Mouse (Mus musculus) ES-E14 (cell line): ENCODE measurements around the gene Cux1. TPM values are rescaled to one million over a fixed set of nuclear protein-coding genes. Genes with fewer than 3 reads are reported as not detected.

ENCODE experiments used
- DNase-seq: peaks from one replicate; pipeline ENCODE4 v3.0.0-alpha.2; 2013; ENCODE audit warnings: low read depth, low spot score
- H3K27ac ChIP-seq: 2 replicates; pipeline ENCODE4 v1.5.1; 2012; ENCODE audit warnings: low read depth, mild to moderate bottlenecking, low read length, moderate library complexity, mixed read lengths; ENCODE audit not compliant: poor library complexity, insufficient read depth, severe bottlenecking
- H3K36me3 ChIP-seq: 2 replicates; pipeline ENCODE4 v1.6.1; 2012; ENCODE audit warnings: mild to moderate bottlenecking, low read length, moderate library complexity, mixed read lengths; ENCODE audit not compliant: control insufficient read depth, poor library complexity, insufficient read depth, severe bottlenecking
- H3K4me1 ChIP-seq, 2 experiments: fragments of 150-350 bp in 1 of 2; sonication (generic) in 1 of 2; 2 replicates each; pipeline ENCODE4 v1.6.1; 2012; ENCODE audit warnings: low read length in 2 of 2, mild to moderate bottlenecking in 1 of 2, mixed read lengths in 1 of 2; ENCODE audit not compliant: control insufficient read depth in 2 of 2, insufficient read depth in 2 of 2, poor library complexity in 1 of 2
- H3K4me3 ChIP-seq, 2 experiments: fragments of 150-350 bp in 1 of 2; sonication (generic) in 1 of 2; 2 replicates each; pipeline ENCODE4 v1.5.1; 2012; ENCODE audit warnings: low read length in 2 of 2, low read depth in 1 of 2, mild to moderate bottlenecking in 1 of 2, mixed read lengths in 1 of 2; ENCODE audit not compliant: insufficient read depth in 1 of 2, poor library complexity in 1 of 2, severe bottlenecking in 1 of 2
- H3K9ac ChIP-seq: 2 replicates; pipeline ENCODE4 v1.6.1; 2012; ENCODE audit warnings: low read depth, mild to moderate bottlenecking, low read length, mixed read lengths; ENCODE audit not compliant: poor library complexity, insufficient read depth, severe bottlenecking
- H3K9me3 ChIP-seq: fragments of 150-350 bp; sonication (generic); 2 replicates; pipeline ENCODE4 v1.6.1; 2012; ENCODE audit warnings: low read depth, mild to moderate bottlenecking, low read length; ENCODE audit not compliant: control insufficient read depth, insufficient read depth
- CHD2 ChIP-seq: IDR thresholded peaks from 2 replicates; pipeline ENCODE4 v1.6.1; 2014; ENCODE audit warnings: mild to moderate bottlenecking, low read depth, low read length, inconsistent platforms
- HCFC1 ChIP-seq: IDR thresholded peaks from 2 replicates; pipeline ENCODE4 v1.6.1; 2012; ENCODE audit warnings: low read length, inconsistent platforms, borderline replicate concordance; ENCODE audit not compliant: insufficient read depth
- MAFK ChIP-seq: IDR thresholded peaks from 2 replicates; pipeline ENCODE4 v1.6.1; 2014; ENCODE audit warnings: mild to moderate bottlenecking, low read depth, low read length, inconsistent platforms; ENCODE audit not compliant: insufficient read depth
- ZC3H11A ChIP-seq: IDR thresholded peaks from 2 replicates; pipeline ENCODE4 v1.6.1; 2012; ENCODE audit warnings: low read depth, mild to moderate bottlenecking, inconsistent platforms, low read length, borderline replicate concordance
- ZNF384 ChIP-seq: IDR thresholded peaks from 2 replicates; pipeline ENCODE4 v1.6.1; 2012; ENCODE audit warnings: low read depth, low read length, inconsistent platforms
- in situ Hi-C, 2 experiments: fragments of 600-800 bp; cut with MboI; formaldehyde crosslinking; loops; one replicate each; pipeline ENCODE4 v1.15.1; 2025; ENCODE audit warnings: low sequenced_read_pairs in 2 of 2, inconsistent platforms in 1 of 2; ENCODE audit not compliant: unreplicated experiment in 2 of 2
- total RNA-seq: library from RNA; depleted of rRNA; stranded (reverse); fragments of 300-350 nt; gene quantifications from 2 replicates; pipeline ENCODE4 v1.2.3, GENCODE M21; 2012

Gene Cux1
- total RNA-seq, 1 experiment = 23.6 TPM

DNA sequence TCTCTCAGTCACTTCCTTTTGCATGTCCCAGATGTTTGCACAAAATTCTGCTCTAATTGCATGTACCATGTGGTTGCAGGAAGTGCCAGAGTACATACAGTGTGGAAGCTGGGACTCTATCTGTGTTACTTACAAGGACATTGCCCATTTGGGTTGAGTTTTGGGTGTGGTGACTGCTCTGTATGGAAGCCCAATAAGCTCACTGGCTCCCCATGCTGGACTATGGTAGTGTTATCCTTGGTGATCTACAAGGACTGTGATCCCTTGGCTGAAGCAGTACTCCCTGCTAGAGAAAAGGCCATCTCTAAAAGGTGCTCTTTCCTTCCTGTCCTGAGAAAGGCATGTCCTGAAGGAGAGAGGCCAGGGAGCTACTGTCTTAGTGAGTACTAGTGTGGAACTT lies 160.9 kb downstream of the Cux1 start:
- Histone ChIP-seq H3K9ac (no peak overlapping the region), H3K4me1 (0 out of 4 replicates have a peak, but pooled peaks cover 0 to 2% of the 10 kb centered on the region in 2 experiments), H3K36me3 (no peaks in the 10 kb centered on the region), H3K9me3 (no peaks in the 10 kb centered on the region), H3K4me3 (no peak overlapping the region), H3K27ac (no peak overlapping the region)
- no peak for TF ChIP-seq CHD2
- TF ChIP-seq ZC3H11A = no peak
- no peak for TF ChIP-seq ZNF384
- TF ChIP-seq HCFC1 = no peak
- no peak for TF ChIP-seq MAFK
- no peak for DNase-seq
- in situ Hi-C loops = no loop called here

DNA sequence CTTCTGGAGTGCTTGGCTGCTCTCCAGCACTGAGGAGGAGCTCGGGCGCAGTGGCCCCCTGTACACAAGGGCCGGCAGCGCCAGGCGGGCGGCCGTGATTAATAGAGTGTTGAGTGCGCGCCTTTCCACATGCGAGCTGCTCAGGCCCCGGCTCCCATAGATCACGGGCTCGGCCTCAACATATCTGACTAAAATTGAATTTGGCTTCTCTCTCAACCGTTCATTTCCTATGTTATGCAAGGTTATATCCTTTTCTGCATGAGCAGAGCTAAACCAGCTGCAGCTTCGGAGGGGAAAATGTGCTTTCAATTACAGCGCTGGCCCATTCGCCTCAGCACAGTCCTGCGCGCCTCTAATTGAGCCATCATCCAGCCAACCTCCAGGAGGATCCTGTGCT lies 163.7 kb downstream of the Cux1 start:
- H3K9me3 ChIP-seq = no peaks in the 10 kb centered on the region
- no peak overlapping the region for H3K9ac ChIP-seq
- in situ Hi-C loops = no loop called here
- H3K4me1 ChIP-seq = 0 out of 4 replicates have a peak, but pooled peaks cover 0 to 2% of the 10 kb centered on the region in 2 experiments
- DNase-seq = no peak
- 0 out of 4 replicates have a peak overlapping the region, but pooled peaks of 1 of the 2 experiments have one; percentile 27 for H3K4me3 ChIP-seq
- H3K27ac ChIP-seq = no peak overlapping the region
- H3K36me3 ChIP-seq = no peaks in the 10 kb centered on the region
- no peak for TF ChIP-seq CHD2
- no peak for TF ChIP-seq ZC3H11A
- no peak for TF ChIP-seq ZNF384
- TF ChIP-seq HCFC1 = no peak
- TF ChIP-seq MAFK = no peak

DNA sequence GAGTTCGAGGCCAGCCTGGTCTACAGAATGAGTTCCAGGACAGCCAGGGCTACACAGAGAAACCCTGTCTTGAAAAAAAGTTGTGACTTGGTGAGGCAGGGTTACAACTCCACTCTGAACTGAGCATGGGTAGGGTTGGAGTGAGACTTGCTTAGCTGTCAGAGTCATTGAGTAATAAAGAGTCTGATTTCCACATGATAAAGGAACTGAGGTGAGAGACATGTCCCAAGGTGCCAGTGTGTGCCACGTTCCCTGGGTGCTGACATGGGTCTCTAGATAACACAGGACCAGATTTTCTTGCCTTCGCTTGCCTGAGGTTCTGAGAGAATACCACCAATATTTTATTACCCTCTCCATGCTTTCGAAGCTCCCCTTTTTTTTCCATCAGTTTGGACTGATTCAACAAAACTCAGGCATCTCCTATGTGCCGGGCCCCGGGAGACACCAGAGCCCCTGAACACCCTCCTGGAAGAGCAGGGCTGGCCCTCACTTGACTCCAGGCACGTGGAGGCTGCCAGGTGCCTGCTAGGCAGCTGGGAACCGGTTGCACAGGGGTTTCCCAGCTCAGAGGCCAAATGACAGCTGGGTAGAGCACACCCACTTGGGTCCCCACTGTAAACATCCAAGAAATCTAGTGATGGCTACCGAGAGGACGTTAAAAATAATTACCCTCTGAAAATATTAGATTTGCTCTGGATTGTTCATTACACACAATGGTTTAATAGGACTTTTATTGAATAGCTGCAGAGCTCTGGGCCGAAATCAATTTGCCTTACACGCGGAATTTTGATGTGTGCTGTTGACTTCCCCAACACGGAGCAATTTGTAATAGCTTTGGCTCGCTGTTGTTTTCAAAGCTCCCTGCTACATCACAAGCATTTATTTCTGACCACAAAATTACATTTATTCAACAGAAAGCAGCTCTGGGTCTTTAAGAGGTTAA lies 164.4 kb downstream of the Cux1 start:
- Histone ChIP-seq H3K27ac (no peak overlapping the region), H3K9ac (no peak overlapping the region), H3K4me1 (0 out of 4 replicates have a peak, but pooled peaks cover 0 to 2% of the 10 kb centered on the region in 2 experiments), H3K9me3 (no peaks in the 10 kb centered on the region), H3K4me3 (no peak overlapping the region), H3K36me3 (no peaks in the 10 kb centered on the region)
- no peak for DNase-seq
- in situ Hi-C loops = no loop called here
- no peak for TF ChIP-seq MAFK
- TF ChIP-seq HCFC1 = no peak
- TF ChIP-seq CHD2 = no peak
- no peak for TF ChIP-seq ZNF384
- TF ChIP-seq ZC3H11A = no peak

- H3K27ac ChIP-seq = no peak overlapping the region
- no peak overlapping the region for H3K9ac ChIP-seq
- in situ Hi-C loops = no loop called here
- no peaks in the 10 kb centered on the region for H3K36me3 ChIP-seq
- peaks cover 1 to 20% of the 10 kb centered on the region in 2 experiments; a peak in 2 of 4 replicates for H3K4me1 ChIP-seq
- no peak overlapping the region for H3K4me3 ChIP-seq
- no peak for DNase-seq
- no peak for TF ChIP-seq ZC3H11A
- no peak for TF ChIP-seq CHD2
- no peak for TF ChIP-seq ZNF384
- H3K9me3 ChIP-seq = no peaks in the 10 kb centered on the region
Measured at GRCm38 (mm10) chr5:136398706-136399105, 168.6 kb downstream of the Cux1 start.
